Mouse (Mus musculus): ENCODE data around the gene D5Ertd579e. TPM values are rescaled to one million over a fixed set of nuclear protein-coding genes. Genes with fewer than 3 reads are reported as not detected.

Gene D5Ertd579e
- polyA plus RNA-seq, 1 experiment from 2014 or later: 28.2 TPM

DNA sequence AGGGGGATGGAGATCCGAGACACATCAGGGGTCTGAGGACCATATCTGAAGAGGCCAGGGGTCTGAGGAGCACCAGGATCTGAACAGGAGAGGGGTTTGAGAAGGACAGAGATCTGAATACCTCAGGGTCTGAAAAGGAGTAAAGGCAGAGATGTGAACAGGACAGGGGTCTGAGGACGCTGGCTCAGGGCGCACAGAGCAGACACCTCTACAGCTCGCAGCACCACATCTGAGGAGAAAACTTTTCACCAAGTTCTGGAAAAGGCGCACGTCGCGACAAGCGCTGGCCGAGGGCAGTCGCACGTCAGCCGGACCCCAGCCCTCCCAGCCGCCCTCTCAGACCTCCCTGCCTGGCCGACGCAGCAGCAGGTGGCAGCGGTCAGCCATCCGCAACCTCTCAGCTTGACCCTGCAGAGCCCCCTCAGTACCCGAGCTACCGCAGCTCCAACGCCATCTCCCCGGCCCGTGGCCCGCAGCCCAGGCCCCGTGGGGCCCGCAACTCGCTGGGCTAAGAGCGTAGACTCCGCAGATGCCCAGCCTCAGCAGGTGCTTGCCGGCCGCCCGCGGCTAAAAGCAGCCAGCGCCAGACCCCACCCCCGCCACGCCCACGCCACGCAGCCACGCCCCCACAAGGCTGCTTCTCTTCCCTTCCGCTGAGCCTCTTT is 114.4 kb downstream of the D5Ertd579e start:
- Histone ChIP-seq H3K4me1 (replicated peaks) (peaks cover 33% of the 10 kb centered on the region), H3K27me3 (ENCODE audit: insufficient read depth, poor library complexity, severe bottlenecking) (no peaks in the 10 kb centered on the region), H3K4me3 (peak overlapping the region; percentile 67), H3K27ac (peak overlapping the region; percentile 90), H3K36me3 (no peaks in the 10 kb centered on the region), H3K9me3 (no peaks in the 10 kb centered on the region)
- no peak for DNase-seq (ENCODE audit: low spot score)
- WGBS: 1% methylated on average over 40 of the region's 40 CpGs

DNA sequence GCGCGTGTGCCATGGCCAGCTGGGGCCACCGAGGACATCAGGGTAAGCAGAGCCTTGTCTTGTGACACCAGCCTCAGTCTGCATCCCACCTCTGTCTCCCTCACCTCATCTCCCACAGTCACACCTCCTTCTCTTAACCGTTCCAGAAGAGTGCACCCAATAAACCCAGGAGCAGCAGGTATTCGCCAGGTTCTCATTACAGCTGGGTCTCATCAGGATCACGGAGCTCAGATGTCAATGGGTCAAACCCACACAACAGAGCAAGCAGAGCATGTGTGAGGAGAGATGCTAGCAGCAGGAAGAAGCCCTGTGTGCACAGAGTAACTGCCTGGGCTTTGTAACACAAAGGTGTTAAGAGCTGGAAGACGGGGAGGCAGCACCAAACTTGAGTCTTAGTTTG is 115.9 kb downstream of the D5Ertd579e start:
- Histone ChIP-seq H3K9me3 (no peaks in the 10 kb centered on the region), H3K4me1 (replicated peaks) (peaks cover 39% of the 10 kb centered on the region), H3K27ac (no peak overlapping the region), H3K27me3 (ENCODE audit: insufficient read depth, poor library complexity, severe bottlenecking) (no peaks in the 10 kb centered on the region), H3K4me3 (no peak overlapping the region), H3K36me3 (no peaks in the 10 kb centered on the region)
- no peak for DNase-seq (ENCODE audit: low spot score)
- 83% methylated on average over 7 of the region's 7 CpGs for WGBS

DNA sequence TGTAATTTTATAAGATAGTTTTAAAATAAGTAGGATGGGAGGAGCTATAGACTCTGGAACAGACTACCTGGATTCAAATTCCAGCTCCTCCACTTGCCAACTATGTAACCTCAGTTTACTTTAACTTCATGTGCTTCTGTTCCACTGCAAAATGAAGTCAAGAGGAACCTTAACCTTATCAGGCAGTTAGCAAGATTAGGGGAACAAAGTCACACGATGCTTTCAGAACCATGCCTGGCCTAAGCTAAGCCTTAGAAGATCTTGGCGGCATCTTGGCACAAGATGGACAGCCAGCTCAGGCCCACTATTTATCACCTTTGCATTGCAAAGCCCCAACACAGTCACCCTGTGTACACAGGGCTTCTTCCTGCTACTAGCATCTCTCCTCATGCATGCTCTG is 116.8 kb downstream of the D5Ertd579e start:
- DNase-seq (ENCODE audit: low spot score): no peak
- Histone ChIP-seq H3K27ac (no peak overlapping the region), H3K9me3 (no peaks in the 10 kb centered on the region), H3K27me3 (ENCODE audit: insufficient read depth, poor library complexity, severe bottlenecking) (no peaks in the 10 kb centered on the region), H3K4me3 (no peak overlapping the region), H3K4me1 (replicated peaks) (peaks cover 48% of the 10 kb centered on the region), H3K36me3 (no peaks in the 10 kb centered on the region)
- 88% methylated on average over 2 of the region's 2 CpGs for WGBS

DNA sequence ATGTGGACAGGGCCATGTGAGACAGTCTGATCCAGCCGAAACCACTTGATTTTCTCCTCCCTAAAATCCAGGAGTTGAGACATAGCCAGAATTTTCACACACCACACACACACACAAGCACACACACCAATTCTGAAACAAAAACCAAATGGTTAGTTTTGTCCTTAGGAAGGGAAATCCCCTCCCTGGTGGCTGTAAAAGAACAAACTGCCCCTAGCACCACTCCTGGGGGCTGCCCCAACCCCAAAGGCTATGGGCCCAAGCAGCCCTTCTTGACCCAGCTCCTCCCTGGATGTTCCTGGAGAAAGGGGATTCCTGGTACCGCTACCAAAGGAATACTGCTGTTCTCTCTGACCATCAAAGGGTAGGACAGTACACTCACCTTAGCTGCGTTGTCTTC is 119.4 kb downstream of the D5Ertd579e start:
- no peak for DNase-seq (ENCODE audit: low spot score)
- H3K4me3 ChIP-seq: no peak overlapping the region
- peaks cover 2% of the 10 kb centered on the region for H3K36me3 ChIP-seq
- H3K4me1 ChIP-seq (replicated peaks): peaks cover 40% of the 10 kb centered on the region
- WGBS: 91% methylated on average over 3 of the region's 3 CpGs
- no peak overlapping the region for H3K27ac ChIP-seq
- no peaks in the 10 kb centered on the region for H3K9me3 ChIP-seq
- no peaks in the 10 kb centered on the region for H3K27me3 ChIP-seq (ENCODE audit: insufficient read depth, poor library complexity, severe bottlenecking)

DNA sequence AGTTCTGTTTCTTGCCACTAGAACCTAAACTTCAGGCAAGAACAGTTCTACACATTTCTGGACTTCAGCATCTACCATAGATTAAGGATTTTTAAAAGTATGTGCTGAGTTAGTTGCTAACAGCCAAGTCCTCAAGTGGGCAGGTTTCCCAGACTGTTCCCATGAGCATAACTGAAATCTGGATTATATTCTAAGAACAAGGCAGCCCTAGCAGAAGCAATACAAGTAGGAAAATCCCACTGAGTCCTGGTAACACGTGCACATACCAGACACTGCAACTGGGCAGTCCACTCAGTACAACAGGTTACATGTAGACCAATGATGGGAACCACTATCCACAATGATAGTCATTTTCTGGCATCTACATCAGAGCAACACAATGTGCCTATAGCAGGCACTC is 120.1 kb downstream of the D5Ertd579e start:
- DNase-seq (ENCODE audit: low spot score): no peak
- no peak overlapping the region for H3K4me3 ChIP-seq
- no peaks in the 10 kb centered on the region for H3K27me3 ChIP-seq (ENCODE audit: insufficient read depth, poor library complexity, severe bottlenecking)
- 82% methylated on average over 1 of the region's 1 CpGs for WGBS
- no peaks in the 10 kb centered on the region for H3K9me3 ChIP-seq
- peaks cover 33% of the 10 kb centered on the region for H3K4me1 ChIP-seq (replicated peaks)
- H3K36me3 ChIP-seq: peaks cover 10% of the 10 kb centered on the region
- H3K27ac ChIP-seq: no peak overlapping the region

DNA sequence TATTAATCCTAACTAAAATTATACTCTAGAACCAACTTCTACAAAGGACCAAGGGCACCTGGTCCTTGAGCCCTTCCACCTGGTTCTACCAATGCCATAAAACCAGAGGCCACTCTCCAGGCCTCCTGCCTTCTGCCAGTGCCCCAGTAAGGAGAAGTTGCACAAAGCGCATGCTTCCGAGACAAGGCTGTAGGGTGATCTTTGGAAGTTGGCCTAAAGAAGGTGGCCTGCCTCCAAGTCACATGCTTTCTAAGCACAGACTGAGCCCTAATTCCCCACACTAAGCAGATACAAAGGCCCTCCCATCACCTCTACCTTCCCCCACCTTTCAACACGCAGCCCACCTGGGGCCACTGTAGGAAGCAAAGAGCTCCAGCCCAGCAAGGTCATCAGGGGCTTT is 120.6 kb downstream of the D5Ertd579e start:
- DNase-seq (ENCODE audit: low spot score): no peak
- Histone ChIP-seq H3K4me1 (replicated peaks) (peaks cover 29% of the 10 kb centered on the region), H3K4me3 (no peak overlapping the region), H3K9me3 (no peaks in the 10 kb centered on the region), H3K36me3 (peaks cover 14% of the 10 kb centered on the region), H3K27me3 (ENCODE audit: insufficient read depth, poor library complexity, severe bottlenecking) (no peaks in the 10 kb centered on the region), H3K27ac (no peak overlapping the region)
- 85% methylated on average over 3 of the region's 3 CpGs for WGBS

DNA sequence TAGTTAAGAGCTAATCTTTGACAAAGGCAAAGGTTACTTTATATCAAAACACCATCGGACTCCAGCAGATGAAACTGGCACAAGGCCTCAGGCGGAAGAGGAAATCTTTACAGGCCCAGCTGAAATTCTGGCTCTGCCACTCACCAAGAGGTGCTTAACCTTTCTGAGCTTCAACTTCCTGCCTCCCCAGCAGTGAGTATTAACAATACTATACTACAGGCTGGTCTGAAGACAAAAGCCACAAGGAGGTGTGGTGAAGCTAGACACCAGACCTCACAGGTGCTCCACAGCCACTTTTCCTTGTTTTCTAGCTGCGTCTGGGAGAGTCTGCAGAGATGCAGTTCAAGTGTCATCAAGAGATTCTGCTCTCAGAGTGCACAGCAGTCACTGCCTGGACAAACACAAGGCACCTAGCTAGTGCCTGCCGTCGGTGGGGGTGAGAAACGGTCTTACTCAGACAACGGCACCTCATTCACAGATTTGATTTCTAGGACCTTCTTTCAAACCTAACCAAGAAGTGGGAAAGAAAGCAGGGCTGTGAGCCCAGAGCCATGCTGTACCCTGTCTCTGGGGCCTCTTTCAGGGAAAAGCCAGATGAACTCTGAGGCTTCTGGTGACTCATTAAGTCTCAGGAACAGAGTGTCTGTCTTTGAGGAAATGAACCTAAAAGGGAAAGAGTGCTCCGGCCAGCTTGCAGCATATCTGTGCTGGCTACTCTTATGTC is 121.5 kb downstream of the D5Ertd579e start:
- H3K27ac ChIP-seq: 0 out of 2 replicates have a peak overlapping the region, but pooled peaks have one; percentile 2
- H3K4me1 ChIP-seq (replicated peaks): peaks cover 21% of the 10 kb centered on the region
- no peaks in the 10 kb centered on the region for H3K27me3 ChIP-seq (ENCODE audit: insufficient read depth, poor library complexity, severe bottlenecking)
- no peaks in the 10 kb centered on the region for H3K9me3 ChIP-seq
- H3K4me3 ChIP-seq: no peak overlapping the region
- 75% methylated on average over 8 of the region's 8 CpGs for WGBS
- no peak for DNase-seq (ENCODE audit: low spot score)
- H3K36me3 ChIP-seq: peaks cover 14% of the 10 kb centered on the region

DNA sequence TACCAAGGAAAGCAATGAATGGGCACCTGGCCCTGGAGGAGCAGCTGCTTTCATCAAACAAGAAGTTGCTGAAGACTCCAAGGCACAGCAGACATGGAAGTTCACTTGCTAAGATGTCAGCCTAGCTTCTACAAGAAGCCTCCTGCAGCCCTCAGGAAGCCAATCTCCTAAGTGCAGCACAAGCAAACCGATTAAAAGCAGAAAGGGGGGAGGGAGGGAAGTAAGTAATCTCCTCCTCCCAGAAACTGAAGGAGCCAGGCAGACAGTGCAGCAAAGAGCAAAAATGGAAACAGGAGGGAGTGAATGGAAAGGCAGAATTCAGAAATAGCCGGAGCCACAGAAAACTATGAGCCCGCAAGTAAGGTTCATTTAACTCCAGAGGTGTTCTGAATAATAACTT is 122.5 kb downstream of the D5Ertd579e start:
- DNase-seq (ENCODE audit: low spot score): no peak
- H3K4me1 ChIP-seq (replicated peaks): peaks cover 21% of the 10 kb centered on the region
- no peak overlapping the region for H3K27ac ChIP-seq
- no peaks in the 10 kb centered on the region for H3K27me3 ChIP-seq (ENCODE audit: insufficient read depth, poor library complexity, severe bottlenecking)
- H3K9me3 ChIP-seq: no peaks in the 10 kb centered on the region
- no peak overlapping the region for H3K4me3 ChIP-seq
- 60% methylated on average over 3 of the region's 3 CpGs for WGBS
- H3K36me3 ChIP-seq: peaks cover 14% of the 10 kb centered on the region

DNA sequence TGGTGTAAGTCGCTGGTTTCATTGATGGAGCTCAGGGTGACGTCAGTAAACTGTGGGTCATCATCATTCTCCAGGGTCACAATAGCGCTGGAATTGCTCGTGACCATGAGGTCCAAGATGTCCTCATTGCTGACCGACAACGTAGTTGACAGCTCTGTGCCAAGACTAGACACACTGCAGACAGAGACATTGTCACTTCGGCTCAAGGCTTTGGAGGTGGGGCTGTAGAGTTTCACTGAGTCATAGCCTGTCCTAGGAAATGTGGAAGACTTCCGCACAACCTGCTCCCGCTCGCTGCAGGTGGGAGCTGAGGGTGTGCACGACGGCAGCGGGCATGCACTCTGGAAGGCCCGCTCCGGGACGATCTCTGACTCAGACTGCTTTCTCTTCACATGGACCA is 124.5 kb downstream of the D5Ertd579e start:
- H3K27ac ChIP-seq: no peak overlapping the region

DNA sequence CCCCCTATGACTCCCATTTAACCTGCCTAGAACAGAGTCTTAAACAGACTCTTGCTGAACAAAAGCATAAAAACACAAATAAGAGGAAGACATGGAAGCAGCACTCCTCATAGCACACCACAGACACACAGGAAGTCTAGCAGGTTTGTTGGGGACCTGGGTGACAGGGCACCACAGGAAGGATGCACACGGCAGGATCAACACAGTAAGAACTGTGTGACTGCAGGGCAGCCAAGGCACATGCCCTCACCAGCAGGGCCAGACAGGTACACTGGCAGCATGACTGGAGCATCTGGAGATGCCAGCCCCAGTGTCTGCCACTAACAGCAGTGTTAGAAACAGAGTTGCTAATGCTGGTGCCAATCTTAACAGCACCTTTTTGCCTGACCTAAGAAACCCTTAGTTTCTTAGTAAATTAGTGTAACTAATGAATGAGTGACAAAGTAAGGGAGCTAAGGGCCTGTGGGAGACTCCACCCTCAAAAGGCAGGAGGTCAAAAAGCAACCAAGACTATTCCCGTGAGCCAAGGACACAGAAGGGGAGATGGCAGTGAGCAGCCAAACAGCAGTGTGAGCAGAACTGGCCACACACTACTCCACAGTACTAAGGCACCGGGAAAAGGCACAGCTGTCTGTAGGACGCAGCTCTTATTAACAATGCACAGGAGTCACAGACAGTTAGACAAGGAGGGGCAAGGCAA is 125.1 kb downstream of the D5Ertd579e start:
- no peaks in the 10 kb centered on the region for H3K27me3 ChIP-seq (ENCODE audit: insufficient read depth, poor library complexity, severe bottlenecking)
- peaks cover 14% of the 10 kb centered on the region for H3K36me3 ChIP-seq
- DNase-seq (ENCODE audit: low spot score): no peak

More for the DNA sequence above, 124.5 kb downstream of the D5Ertd579e start:
- H3K4me3 ChIP-seq: no peak overlapping the region
- H3K9me3 ChIP-seq: no peaks in the 10 kb centered on the region
- no peak for DNase-seq (ENCODE audit: low spot score)
- peaks cover 32% of the 10 kb centered on the region for H3K4me1 ChIP-seq (replicated peaks)
- H3K27me3 ChIP-seq (ENCODE audit: insufficient read depth, poor library complexity, severe bottlenecking): no peaks in the 10 kb centered on the region
- peaks cover 14% of the 10 kb centered on the region for H3K36me3 ChIP-seq
- WGBS: 95% methylated on average over 16 of the region's 16 CpGs

DNA sequence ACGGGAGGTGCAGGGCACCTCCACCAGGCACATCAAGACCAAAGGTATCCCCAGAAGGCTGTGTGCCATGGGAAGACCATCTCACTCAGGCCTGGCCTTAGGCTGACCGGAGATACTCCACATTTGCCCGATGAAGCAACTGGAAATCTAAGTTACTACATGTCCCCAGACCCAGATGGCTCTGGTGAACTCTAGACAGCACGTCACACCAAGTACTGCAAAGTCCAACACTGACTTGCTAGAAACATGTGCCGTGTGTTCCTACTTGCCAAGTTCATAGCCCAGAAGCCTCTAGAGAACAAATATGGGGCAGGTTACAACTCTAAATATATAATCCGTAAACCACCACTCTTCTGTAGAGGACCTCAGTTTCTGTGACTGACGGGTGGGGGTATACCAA is 125.7 kb downstream of the D5Ertd579e start:
- DNase-seq (ENCODE audit: low spot score): no peak
- no peak overlapping the region for H3K27ac ChIP-seq
- no peaks in the 10 kb centered on the region for H3K9me3 ChIP-seq
- peaks cover 14% of the 10 kb centered on the region for H3K36me3 ChIP-seq
- H3K27me3 ChIP-seq (ENCODE audit: insufficient read depth, poor library complexity, severe bottlenecking): no peaks in the 10 kb centered on the region
- WGBS: 91% methylated on average over 7 of the region's 7 CpGs
- H3K4me3 ChIP-seq: no peak overlapping the region
- peaks cover 27% of the 10 kb centered on the region for H3K4me1 ChIP-seq (replicated peaks)

More for the DNA sequence above, 125.1 kb downstream of the D5Ertd579e start:
- H3K4me3 ChIP-seq: no peak overlapping the region
- no peaks in the 10 kb centered on the region for H3K9me3 ChIP-seq
- WGBS: 92% methylated on average over 4 of the region's 4 CpGs
- peaks cover 32% of the 10 kb centered on the region for H3K4me1 ChIP-seq (replicated peaks)
- no peak overlapping the region for H3K27ac ChIP-seq

DNA sequence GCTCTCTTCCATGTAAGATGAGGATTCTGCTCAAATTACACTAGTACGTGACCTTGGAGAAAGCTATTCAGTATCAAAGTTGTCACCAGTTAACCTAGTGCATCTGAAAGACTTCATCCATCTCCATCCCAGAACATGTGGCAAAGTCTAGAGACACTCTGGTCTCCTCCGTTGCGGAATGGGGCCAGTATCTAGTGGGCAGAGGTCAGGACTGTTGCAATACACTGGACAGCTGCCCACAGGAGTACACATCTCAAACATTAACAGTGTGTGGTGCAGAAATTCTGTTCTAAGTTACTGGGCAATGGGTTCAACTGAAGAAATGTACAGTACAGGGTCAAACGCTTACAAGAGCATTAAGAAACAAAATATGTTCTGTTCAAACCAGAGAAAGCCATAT is 127.7 kb downstream of the D5Ertd579e start:
- Histone ChIP-seq H3K27me3 (ENCODE audit: insufficient read depth, poor library complexity, severe bottlenecking) (no peaks in the 10 kb centered on the region), H3K27ac (no peak overlapping the region), H3K4me3 (no peak overlapping the region), H3K4me1 (replicated peaks) (peaks cover 19% of the 10 kb centered on the region), H3K9me3 (no peaks in the 10 kb centered on the region), H3K36me3 (peaks cover 14% of the 10 kb centered on the region)
- no peak for DNase-seq (ENCODE audit: low spot score)
- 85% methylated on average over 4 of the region's 4 CpGs for WGBS

DNA sequence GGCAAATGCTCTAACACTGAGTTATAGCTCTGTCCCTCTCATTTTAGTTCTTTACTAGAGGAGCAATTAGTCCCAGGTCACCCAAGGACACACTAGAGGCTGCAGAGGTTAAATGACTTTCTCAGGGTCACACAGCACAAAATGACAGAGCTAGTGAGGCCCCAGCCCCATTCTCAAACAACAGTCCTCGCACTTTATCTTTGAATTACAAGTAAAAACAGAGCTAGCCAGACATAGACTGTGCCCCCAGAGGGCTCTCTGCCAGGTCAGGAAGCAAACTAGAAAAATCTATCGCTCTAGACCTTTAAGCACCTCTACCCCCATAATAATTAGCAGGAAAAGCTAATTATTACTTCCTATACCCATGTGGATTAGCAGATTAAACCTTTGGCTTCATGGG is 128.2 kb downstream of the D5Ertd579e start:
- Histone ChIP-seq H3K9me3 (no peaks in the 10 kb centered on the region), H3K4me1 (replicated peaks) (peaks cover 16% of the 10 kb centered on the region), H3K4me3 (no peak overlapping the region), H3K27ac (no peak overlapping the region), H3K27me3 (ENCODE audit: insufficient read depth, poor library complexity, severe bottlenecking) (no peaks in the 10 kb centered on the region), H3K36me3 (peaks cover 14% of the 10 kb centered on the region)
- WGBS: 79% methylated on average over 2 of the region's 2 CpGs
- no peak for DNase-seq (ENCODE audit: low spot score)
